Mouse (Mus musculus): ENCODE measurements at regions not wholly inside any gene's neighbourhood (a gene's known extent, or its start where the extent isn't known, plus 50 kb on each side); places are given as distances from the start of the nearest gene placed in this dataset.
A peak's percentile ranks its signal among the peaks of the same experiment; 100 is the strongest.

DNA sequence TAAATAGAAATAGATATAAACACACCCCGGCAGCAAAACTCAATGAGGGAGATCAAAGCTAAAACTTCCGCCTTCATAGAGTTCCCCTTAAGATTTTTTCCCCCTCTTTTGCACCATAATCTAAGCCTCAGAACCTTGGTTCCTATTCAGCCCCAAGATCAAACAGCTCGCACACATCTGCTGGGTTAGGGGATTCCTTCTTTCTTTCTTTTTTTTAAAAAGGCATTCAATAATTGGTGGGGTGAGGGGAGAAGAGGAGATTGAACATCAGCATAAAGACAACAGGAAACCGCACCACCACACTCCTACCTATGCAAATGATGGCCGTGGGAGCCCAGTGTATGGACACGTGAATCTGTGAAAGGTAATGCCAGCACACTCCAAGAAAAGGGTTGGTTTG lies 229.5 kb upstream of the Hes1 start:
- no peak for DNase-seq (ENCODE audit: low spot score in 2 of 2)

DNA sequence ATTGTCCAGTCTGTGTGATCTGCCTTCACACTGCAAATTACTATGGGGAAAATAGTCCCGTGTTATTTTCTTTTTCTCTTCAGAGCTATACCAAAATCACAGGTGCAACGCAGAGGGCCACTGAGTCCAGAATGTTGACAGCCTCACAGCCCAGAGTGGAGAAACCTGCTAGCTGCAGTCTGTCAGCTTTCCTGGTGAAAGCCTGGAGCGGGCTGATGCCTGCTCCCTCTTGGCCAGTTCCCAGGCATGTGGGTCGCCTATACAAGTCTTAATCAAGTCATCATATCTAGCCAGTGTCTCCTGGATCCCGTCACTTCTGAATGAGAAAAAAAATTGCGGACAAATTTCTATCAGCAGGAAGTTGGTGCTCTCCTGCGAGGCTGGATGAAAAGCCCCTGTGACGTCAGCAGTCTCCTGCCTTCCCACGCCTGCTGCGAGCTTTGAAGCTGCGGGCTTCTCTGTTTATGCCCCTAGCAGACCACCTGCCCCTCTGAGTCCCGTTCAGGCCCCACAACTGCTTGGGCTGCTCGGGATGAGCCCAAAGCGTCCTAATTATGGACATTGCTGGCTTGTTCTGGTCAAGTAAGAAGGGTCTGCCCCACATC lies 227.1 kb upstream of the Hes1 start:
- no peak for DNase-seq (ENCODE audit: low spot score in 2 of 2)

DNA sequence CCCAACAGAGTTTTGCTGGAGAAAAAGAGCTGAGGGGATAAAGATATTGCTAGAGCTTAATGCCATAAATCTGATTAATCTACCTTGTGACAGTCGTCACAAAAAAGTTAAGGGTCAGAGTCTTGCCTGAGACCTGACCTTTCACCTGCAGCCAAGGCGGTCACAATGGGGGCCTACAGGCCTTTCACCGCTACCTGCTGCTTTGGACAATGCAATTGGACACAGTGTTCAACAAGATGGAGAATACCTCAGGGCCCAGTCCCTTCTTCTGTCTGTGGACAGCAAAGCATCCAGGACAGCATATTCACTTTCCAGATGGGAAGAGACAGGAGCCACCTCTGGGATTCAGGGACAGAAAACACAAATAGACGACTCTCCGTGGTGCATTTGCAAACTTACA lies 226.3 kb upstream of the Hes1 start:
- no peak for DNase-seq (ENCODE audit: low spot score in 2 of 2)

DNA sequence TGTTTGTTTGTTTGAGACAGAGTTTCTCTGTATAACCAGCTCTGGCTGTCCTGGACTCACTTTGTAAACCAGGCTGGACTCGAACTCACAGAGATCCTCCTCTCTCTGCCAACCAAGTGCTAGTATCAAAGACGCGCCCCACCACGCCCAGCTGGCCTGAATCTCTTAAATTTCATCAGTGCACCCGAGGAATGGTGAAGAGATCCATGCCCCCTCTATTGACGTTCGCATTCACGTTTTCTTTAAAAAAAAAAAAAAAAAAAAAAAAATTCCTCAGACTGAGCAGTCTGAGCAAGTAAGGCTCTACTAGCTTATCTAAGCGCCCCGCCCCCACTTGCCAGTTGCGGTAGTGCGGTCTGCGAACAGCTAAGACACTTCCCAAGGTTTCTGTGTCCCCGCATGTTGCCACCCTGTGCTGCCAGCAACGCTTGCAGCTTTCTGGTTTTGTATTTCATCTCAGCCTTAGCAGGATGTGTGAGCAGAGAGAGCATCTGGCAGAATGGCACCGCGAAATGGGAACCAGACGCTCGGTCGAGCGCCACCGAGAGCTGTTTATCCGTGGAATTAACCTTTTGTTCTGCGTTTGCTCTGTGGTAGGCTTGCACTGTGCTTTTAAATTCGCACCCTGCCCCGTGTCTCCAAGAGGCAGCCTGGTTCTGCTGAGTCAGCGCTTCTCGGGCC lies 225.1 kb upstream of the Hes1 start:
- peak; percentile 64 to 73 for DNase-seq (ENCODE audit: low spot score in 2 of 2)

DNA sequence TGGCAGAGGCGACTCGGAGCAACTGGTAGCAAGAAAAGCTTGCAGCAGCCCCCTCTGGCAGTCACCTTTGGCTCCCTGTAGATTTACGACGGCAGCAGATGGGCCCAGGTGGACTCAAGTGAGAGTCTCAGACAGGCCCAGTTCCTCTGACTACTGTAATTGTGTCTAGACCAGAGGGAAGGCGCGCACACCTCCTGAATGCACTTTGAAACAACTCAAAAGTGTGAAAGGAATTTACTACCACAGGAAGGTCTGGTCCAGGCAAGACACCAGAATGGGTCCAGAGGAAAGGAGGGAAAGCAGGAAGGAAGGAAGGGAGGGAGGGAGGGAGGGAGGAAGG lies 224.6 kb upstream of the Hes1 start:
- no peak for DNase-seq (ENCODE audit: low spot score in 2 of 2)

DNA sequence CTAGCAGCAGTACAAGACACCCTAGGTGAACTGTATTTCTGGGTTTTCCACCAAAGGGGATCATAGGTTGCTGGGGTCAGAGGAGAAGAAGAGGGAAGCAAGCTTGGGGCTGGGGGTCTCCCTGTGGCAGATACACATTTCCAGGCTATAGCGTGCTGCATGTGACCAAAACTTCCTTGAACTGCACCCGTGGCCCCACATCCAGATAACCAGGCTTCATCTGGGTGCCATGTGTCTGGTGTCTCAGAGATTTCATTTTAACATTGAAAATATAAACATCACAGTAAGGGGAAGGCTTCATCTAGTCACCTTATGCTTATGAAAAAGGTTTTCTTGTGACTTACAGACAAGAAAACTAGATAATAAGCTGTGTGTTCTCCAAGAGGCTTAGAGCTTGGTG lies 223.8 kb upstream of the Hes1 start:
- no peak for DNase-seq (ENCODE audit: low spot score in 2 of 2)

DNA sequence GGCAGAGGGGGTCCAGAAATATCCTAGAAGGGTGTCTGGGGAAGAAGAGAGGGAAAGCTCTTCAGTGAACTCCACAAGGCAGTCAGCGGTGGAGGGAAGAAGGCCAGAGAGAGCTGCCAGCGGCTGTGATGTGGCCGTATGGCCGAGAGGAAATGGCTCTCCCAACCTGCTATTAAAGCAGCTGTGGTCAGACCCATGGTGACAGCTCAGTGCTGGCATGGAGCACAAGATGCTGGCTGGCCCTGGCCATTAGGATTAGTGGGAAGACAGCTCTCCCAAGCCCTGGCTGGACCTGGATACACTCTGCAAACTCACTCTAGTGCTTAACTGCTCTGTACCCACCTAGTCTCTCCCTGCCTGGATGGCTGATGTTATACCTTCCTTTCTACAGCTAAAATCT lies 223.1 kb upstream of the Hes1 start:
- no peak for DNase-seq (ENCODE audit: low spot score in 2 of 2)

DNA sequence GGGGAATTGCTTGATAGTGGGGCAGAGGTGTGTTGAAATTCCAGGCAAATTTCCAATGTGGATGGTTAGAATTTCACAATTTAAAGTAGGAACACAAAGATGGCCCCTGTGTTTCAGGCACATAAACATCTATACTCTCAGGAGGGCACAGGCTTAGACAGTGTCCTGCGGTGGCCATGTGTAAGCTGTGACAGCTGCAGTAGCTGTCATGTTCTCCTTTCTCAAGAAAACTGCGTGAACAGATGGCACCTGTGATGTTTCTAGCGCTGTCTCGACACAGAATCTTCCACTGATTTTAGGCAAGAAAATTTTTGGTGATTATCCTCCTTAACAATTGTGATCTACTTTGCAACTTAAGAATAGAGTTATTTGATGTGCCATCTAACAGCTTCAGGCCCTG lies 222.1 kb upstream of the Hes1 start:
- DNase-seq (ENCODE audit: low spot score in 2 of 2): no peak

DNA sequence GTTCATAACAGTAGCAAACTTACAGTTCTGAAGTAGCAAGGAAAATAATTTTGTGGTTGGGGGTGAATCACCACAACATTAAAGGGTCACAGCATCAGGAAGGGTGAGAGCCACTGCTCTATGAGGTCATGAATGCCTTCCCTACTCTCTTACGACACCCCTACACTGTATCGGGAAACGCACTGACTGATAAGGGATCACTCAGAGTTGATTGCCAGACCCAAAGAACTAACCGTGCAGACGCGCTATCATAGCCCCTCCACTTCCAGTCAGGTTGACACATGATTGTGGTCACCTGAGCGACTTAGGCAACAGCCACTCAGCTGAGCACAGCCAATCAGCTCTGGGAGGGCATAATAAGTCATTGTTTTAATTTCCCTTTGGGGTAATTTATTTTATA lies 220.7 kb upstream of the Hes1 start:
- DNase-seq (ENCODE audit: low spot score in 2 of 2): no peak

DNA sequence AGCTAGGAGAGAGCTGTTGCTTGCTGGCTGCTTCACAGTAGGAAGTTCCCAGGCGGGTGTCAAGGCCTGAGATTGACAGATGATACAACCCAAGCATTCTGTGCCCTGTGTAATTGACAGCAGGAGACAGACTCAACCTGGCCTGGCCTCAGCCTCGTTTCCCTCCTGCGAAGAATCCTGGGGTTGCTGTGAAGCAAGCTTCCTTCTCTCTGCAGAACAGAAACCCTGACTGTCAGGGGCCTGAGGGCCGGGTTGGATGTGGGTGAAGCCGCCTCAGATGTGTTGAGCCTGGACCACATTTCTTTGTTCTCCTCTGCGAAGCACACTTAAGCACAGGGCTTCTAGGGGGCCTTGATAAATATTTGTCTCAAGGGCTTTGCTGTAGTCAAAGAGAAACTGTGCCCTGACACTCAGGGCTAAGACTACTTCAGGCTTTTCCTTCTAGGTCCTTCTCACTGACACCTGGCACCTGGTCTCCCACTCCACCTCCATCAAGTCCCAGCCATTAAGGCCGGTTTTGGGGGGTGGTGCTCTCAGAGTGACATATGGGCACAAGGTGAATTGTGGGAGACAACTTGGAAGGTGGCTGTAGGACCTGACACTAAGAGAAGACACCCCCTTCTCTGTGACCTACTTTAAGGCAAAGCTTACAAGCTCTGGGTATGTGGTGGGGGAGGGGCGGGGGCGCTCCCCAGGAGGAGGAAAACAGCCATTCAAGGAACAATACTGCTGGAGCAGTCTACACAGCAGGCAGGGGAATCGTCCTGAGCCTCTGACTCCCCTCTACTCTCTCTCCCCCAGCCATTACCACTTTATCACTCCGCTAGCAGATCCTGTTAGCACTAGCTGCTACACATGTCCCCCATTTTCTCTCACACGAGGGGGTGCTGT lies 219.2 kb upstream of the Hes1 start:
- no peak for DNase-seq (ENCODE audit: low spot score in 2 of 2)

DNA sequence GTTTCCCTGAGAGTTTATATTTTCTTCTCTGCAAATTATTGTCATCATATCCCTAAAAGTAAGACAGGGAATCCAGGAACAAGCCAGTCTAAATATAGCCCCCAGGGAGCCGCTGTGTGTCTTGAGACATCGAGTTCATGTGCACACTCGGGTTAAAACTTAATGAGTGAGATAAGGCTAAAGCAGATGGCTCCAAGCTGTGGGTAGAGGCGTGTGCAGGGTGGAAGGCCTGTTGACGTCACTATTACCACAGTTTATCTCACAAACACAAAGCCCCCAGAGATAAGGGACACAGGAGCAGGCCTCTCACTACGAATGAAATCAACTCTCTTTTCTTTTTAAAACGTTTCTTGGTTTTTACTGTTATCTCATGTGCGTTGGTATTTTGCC lies 218.6 kb upstream of the Hes1 start:
- DNase-seq (ENCODE audit: low spot score in 2 of 2): no peak

DNA sequence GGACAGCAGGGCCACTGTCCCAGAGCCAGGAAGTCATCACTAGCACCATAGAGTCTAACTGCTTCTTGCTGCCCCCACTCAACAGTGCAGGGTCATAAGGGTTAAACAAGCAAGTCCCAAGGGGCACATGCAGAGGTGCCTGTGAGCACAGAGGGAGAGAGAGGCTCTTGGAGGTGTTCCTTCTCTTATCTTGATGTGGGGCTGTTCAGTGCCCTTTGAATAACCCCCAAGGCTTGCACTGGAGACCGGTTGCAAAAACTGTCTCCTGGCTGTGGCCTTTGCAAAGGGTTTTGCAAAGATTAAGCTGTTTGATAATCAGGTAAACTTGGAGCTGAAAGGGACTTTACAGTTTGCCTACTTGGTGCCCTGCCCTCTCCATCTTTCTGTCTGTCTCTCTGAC lies 217.1 kb upstream of the Hes1 start:
- no peak for DNase-seq (ENCODE audit: low spot score in 2 of 2)

DNA sequence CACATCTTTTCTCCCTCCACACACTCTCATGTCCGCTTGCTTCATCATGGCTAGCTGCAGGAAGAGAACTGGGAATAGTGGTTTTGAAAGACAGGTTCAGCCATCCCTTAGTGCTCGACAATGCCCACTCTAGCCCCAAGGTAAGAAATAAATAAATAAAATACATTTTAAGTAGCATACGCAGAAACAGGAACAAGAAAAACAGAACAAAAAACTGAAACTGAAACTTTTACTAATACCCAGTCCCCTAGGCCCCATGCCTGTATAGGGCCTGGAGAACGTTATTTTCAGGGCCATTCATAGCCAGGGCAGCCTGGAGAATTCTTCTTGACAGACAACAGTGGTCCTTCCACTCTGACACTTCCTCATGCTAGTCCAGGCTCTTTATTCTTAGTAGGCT lies 216.4 kb upstream of the Hes1 start:
- DNase-seq (ENCODE audit: low spot score in 2 of 2): no peak

DNA sequence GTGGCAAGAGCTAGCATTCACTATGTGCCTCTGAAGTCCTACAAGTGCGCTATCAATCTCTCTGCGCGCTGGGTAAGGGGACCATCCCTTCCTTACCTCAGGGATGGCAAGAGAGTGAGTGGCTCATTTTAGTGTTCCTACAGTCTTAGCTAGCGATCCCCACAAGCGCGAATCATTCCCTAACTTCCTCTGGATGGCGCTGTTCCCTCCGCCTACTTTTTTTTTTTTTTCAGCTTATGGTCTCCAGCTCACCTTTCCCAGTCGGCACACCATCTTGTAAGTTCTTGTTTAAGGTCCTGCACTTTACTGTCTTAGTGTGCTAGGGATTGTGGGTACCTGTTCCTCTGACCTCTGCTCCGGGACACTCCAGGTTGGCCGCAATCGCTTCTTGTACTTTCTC lies 215.7 kb upstream of the Hes1 start:
- DNase-seq (ENCODE audit: low spot score in 2 of 2): no peak

DNA sequence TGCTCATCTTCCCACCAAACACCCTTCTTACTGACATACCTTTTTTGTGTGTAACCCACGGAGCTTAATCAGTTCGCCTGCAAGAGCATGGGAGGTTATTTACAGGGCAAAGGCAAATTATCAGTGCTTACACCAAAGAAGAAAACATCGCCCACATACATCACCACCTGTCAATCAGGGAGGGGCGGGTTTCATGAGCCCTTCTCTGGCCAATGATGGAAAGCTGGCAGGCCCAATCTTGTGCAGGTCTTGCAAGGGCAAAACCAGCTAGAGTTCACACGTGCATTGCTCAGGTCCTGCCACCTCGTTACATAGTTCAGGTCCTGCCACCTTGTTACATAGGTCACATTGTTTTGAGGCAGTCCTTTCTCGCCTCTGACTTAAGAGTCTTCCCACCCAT lies 214.7 kb upstream of the Hes1 start:
- no peak for DNase-seq (ENCODE audit: low spot score in 2 of 2)

DNA sequence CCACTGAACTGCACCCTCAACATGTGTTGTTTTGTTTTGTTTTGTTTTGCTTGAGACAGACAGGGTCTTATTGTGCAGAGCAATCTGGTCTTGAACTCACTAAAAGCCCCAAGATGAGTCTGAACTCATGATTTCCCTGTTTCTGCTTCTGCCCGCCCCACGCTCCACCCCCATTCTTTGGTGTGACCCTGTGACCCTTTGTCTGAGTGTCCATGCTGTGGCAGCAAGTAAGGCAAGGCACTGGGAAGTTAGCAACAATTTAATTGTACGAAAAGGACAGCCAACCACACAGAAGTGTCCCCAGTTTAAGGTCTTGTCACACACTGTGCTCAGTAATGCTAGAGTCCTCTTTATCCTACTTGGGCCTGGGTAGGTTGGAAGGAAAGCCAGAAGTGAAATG lies 213.6 kb upstream of the Hes1 start:
- no peak for DNase-seq (ENCODE audit: low spot score in 2 of 2)

DNA sequence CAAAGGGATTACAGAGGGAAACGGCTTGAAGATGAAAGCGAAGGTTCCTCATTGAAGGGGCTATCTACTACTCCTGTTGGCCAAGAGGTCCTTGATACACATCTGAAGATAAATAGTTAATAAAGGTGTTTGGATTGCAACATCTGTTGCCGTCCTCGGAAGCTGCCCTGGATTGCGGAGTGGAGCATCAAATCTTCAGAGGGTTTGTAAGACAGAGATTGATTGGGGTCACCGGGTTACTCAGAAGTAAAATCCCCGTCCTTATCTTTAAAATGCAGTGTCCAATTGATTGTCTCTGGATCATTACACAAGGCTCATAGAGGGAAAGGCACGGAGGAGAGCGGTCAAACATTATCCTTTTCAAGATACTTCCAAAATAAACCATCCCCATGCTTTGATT lies 212.4 kb upstream of the Hes1 start:
- DNase-seq (ENCODE audit: low spot score in 2 of 2): no peak

DNA sequence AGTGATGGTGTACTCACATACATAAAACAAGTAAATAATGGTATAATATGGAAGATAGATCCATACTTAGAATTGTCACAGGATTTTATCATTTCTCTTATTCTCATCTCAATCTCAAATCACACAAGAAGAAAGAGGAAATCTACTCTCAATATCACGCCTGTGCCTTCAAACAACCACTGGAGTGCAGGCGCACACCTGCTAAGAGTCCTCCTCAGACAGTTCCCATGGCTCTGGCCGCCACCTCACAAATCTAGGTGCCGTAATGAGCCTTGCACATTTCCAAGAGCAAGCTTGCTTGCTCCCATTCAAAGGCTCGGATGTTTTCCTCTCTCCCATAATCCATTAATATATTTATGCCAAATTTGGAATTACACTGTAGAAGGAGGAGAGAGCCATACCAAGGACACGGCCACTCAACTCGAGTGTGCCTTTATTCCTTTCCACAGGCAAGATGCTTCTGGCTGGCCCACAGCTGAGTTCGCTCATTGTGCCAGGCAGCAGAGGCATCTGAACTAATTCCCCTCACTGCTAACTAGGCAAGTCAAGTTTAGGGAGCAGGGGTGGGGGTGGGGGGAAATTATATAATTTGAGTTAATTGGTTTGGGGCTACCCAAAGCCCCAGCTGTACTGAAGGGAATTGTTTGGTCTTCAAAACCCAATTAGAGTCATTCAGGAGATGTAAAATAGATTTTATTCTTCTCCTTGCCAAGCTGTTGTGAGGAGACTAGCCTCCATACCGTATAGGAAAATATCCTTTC lies 209.2 kb upstream of the Hes1 start:
- no peak for DNase-seq (ENCODE audit: low spot score in 2 of 2)

DNA sequence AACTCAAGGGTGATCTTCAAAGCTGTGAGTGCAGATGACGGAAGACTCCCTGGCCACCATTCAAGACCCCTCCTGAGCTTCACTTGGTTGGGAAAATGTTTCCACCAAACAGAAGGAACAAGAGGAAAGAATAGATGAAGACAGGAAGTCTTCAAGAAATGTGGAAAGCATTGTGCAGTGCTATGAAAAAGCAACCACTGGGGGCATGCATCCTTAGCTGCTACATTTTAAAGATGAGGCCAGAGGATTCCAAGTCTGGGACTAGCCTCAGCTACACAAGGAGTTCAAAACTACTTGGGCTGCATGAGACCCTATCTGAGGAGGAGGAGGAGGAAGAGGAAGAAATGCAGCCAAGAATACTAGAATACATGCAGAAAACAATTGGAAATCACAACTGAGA lies 207.6 kb upstream of the Hes1 start:
- no peak for DNase-seq (ENCODE audit: low spot score in 2 of 2)

DNA sequence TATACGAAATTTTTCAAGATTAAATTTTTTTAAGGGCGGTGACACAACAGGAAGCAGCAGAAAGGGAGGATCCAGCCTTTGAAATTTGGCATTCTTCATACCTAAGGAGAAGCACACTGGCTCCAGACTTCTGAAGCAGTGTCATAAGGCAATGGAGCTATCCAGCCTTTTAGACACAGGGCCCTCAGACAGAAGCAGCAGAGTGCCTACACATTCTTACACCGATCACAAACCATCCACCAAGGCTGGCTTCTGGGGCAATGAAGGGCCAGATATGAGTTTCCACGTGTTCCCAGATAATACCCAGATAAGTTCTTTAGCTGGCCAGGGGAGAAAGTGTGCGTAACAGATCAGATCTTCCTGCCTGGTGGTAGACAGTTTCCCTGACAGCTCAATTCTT lies 205.5 kb upstream of the Hes1 start:
- no peak for DNase-seq (ENCODE audit: low spot score in 2 of 2)

DNA sequence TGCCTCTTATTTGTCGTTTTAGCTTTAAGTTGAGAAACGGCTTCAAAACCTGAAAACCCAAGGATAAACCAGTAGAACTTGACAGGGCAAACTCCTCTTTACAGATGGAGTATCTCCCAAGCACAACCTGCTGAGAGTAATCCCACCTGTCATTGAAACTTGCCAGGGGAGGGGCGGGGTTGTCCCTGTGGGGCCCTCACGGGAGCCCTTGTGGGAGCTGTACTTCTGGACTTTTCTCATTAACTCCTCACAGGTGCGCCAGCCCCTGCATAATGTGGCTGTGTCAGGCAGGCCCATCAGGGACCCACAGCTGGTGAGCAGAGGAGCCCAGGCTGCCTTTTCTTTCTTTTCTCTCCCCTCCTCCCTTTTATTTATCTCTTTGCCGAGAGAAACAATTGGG lies 203.9 kb upstream of the Hes1 start:
- no peak for DNase-seq (ENCODE audit: low spot score in 2 of 2)

DNA sequence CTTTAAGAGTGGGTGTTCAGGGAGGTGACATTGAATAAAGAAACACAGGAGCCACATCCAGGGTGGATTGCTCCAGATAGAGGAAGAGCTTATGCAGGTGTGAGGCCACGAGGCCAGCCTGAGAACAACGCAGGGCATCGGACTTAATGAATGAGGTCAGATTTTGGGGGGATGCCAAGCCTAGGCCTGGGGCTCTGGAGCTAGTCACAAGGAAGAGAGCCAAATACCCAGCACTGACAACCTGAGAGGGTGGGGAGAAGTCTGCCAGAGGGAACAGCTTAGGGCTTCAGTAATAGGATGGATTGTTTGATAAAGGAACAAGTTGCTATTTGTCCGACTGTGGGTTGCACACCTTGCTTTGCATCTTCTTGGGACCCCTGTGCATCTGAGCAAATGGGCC lies 203.1 kb upstream of the Hes1 start:
- no peak for DNase-seq (ENCODE audit: low spot score in 2 of 2)

All from frontal cortex, postnatal 14 days (tissue).